Mouse (Mus musculus) urinary bladder, postnatal 10 days (tissue): Measurements from ENCODE around the gene Cramp1l.
"Not testable (repeated sequence)": the region's sequence is repeated elsewhere in the genome, so short reads cannot be mapped to it uniquely, and the experiment has no call there.

Source experiments
- DNase-seq: peaks from one replicate; pipeline ENCODE4 v3.0.0; 2022; ENCODE audit warnings: low spot score

The Cramp1l gene

GRCm38 (mm10) chr17:24959371-24959770, 56.2 kb downstream of the Cramp1l start:
- DNase-seq, result no peak

GRCm38 (mm10) chr17:24953291-24953690, 62.3 kb downstream of the Cramp1l start:
- no peak for DNase-seq

GRCm38 (mm10) chr17:24950671-24951070, 64.9 kb downstream of the Cramp1l start:
- no peak for DNase-seq

- no peak for DNase-seq
Measured at GRCm38 (mm10) chr17:24948204-24948603, 67.4 kb downstream of the Cramp1l start.

DNA sequence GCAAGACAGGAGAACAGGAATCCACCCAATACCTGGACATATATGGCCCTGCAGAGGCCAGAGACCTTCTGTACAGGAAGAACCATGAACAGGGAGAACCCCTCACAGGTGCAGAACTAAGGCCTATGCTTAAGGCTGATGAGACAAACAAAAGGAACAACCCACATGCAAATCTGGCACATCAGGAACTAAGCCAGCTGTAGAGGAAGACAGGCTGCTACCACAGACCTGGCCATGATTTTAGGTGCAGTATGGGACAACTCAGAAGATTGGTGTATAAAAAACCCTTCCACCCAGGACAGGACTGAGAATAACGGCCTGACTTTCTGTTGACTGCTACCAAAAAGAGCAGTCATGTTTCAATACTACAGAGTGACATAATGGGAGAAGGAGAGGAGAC, 72.0 kb downstream of the Cramp1l start:
- not testable (repeated sequence) for DNase-seq

DNA sequence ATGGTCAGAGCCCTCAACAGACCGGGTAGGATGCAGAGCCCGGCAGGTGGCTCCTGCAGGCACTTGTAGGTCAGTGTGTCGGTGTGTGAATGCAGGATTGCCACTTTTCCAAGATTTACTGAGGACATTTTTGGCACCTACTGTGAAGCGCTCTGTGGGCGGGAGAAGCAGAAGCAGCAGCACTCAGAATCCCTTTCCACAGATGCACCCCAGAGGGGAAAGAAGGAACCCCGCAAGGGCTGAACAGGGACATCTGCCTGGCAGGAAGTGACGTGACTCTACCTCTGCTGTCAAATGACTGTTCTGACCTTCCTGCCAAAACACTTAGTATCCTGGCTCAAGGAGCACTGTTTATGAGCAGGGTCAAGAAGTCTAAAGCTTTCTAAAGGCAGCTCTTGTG, 72.6 kb downstream of the Cramp1l start:
- DNase-seq, result no peak

DNA sequence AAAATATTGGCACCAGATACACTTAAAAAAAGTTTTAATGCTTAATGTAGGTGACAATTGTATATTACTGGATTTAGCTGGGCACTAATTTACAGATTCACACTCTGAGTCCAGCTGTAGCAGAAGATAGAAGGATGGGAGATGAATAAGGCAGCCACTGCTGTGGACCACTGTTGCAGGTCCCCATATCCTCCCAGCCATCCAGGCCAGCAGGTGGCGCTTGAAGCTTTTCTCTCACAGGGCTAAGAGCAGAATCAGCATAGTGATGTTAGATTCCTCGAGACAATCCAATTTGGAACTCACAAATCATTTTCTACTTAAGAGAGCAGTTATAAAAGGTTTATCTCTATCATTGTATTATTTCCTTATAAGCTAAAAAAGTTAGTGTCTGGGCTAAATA, 73.1 kb downstream of the Cramp1l start:
- DNase-seq, result not testable (repeated sequence)

DNA sequence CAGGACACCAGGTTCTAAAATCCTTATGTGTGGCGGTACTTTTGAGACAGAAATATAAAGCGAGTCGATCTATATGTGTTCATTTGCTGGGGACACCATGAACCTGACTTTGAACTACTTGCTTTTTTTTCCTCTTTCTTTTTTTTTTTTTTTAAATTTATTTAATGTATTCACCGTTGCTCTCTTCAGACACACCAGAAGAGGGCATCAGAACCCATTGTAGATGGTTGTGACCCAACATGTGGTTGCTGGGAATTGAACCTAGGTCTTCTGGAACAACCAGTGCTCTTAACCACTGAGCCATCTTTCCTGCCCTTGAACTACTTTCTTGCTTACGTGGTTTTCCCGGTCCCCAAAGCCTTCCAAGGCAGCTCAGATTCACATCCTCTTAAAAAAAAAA, 78.3 kb downstream of the Cramp1l start:
- no peak for DNase-seq

DNA sequence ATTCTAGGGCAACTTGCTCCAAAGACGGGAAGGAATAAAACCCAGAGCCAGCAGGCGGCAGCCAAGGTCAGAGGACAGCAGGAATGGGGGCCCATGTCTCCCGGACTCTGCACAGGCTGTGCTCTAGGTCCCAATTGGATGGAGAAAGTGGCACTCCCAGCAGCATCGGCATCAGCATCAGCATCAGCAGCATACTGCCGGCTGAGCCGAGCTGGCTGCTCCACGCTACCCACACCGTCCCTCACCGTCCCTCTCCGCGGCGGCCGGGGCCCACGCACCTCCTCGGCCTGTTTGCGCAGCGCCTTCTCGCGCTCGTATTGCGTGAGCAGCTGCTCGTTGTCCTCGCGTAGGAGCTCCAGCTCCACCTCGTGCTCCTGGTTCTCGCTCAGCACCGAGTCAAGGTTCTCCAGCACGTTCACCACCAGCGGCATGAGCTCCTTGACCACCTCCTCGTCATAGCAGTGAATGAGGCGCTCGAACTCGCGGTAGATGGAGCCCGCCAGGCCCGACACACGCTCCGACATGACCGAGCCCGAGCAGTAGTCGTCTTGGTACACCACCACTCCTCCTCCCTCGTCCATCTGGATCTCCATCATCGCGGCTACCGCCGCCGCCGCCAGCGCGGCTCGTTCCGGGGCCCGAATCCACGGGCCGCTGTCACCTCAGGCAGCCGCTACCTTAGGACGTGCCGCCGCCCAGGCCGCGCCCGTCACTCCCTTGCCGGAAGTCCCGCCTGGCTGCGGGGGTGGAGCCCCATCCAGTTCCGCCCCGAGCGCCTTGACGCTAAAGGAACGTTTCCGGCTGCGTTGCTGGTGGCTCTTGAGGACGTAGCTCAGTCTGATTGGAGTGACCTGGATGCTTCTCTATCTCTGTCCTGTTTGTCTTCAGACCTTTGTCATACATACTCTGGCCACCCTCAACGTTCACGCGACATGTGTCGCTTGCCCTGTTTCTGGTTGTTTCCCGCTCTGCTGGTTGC, 79.0 kb downstream of the Cramp1l start, which contains the start of gene Mapk8ip3:
Gene Mapk8ip3 (minus strand): TSS at position 719 of the 979 bp plus-strand sequence.
- DNase-seq, result peak; percentile 82

- no peak for DNase-seq
Measured at GRCm38 (mm10) chr17:24935666-24936065, 79.9 kb downstream of the Cramp1l start.

- no peak for DNase-seq
Measured at GRCm38 (mm10) chr17:24934926-24935325, 80.7 kb downstream of the Cramp1l start.

GRCm38 (mm10) chr17:24933163-24933562, 82.4 kb downstream of the Cramp1l start:
- no peak for DNase-seq

DNA sequence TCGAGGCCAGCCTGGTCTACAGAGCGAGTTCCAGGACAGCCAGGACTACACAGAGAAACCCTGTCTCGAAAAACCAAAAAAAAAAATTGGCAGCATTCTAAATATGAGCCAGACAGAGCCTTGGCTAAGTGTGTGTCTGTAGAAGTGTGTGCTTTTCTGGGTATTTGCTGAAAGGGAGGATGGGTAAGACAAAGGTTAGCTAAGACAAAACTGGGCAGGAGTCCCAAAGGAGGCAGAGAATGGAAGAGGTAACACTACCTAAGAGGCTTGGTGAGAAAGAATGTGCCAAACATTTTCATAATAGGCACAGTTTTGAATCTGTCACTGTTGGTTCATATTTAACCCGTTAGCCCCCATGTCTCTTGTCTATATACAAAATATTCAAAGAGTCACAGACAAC, 83.2 kb downstream of the Cramp1l start:
- no peak for DNase-seq

- no peak for DNase-seq
Measured at GRCm38 (mm10) chr17:24929506-24929905, 86.1 kb downstream of the Cramp1l start.

- DNase-seq, result no peak
Measured at GRCm38 (mm10) chr17:24923246-24923645, 92.3 kb downstream of the Cramp1l start.

- no peak for DNase-seq
Measured at GRCm38 (mm10) chr17:24913984-24914383, 101.6 kb downstream of the Cramp1l start.
